Mouse (Mus musculus) G1E (cell line): ENCODE data around the gene Trem1.

Source experiments
- CTCF ChIP-seq: IDR thresholded peaks from 2 replicates; pipeline ENCODE4 v1.5.1; 2012; ENCODE audit warnings: low read depth, low read length, inconsistent platforms, mixed read lengths
- GATA1 ChIP-seq: IDR thresholded peaks from 2 replicates; pipeline ENCODE4 v1.6.1; 2012; ENCODE audit warnings: borderline replicate concordance, low read length, inconsistent platforms, mixed read lengths
- TAL1 ChIP-seq: conservative IDR thresholded peaks from 2 replicates; pipeline ENCODE4 v1.6.1; 2012; ENCODE audit warnings: low read depth, low read length, inconsistent platforms, mixed read lengths

DNA sequence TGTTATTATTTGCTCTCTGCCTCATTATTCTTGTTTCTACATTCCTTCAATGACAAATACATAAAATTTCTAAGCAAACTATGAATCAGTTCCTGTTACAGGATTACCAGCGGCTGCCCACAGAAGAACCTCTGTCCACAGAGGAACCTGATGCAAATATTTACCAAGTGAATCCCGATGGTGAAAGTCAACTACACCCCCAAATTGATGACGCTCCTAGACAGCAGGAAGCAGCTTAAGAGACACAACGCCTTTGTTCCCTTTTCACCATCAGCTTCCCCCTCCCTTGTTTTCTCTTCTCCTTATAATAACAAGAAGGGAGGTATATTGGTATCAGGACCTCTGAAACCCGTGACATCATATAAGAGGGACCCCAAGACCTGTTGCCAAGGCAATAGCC lies 47.3 kb upstream of the Trem1 start:
- no peak for TF ChIP-seq CTCF
- TF ChIP-seq TAL1, result no peak
- TF ChIP-seq GATA1, result no peak
